Mouse (Mus musculus): ENCODE results near the gene Serpinb3b. TPM values are rescaled to one million over a fixed set of nuclear protein-coding genes. Genes with fewer than 3 reads are reported as not detected.
"Not testable (repeated sequence)": the region's sequence is repeated elsewhere in the genome, so short reads cannot be mapped to it uniquely, and the experiment has no call there.

Gene Serpinb3b
- not detected for total RNA-seq (2021)
- long read RNA-seq, experiment 1, result 0 reads
- long read RNA-seq, experiment 2, result 0 reads

- intact Hi-C loops (cut with DNase I); DNase-seq (ENCODE audit: low spot score in 2 of 2): not testable (repeated sequence)
Observed at GRCm38 (mm10) chr1:107278261-107278660, at the start of gene Serpinb3b, which contains the start of gene Serpinb3c. Serpinb3b (minus strand) TSS chr1:107278361. Serpinb3c (minus strand) TSS chr1:107278371.

GRCm38 (mm10) chr1:107243170-107243569, 35.0 kb downstream of the Serpinb3b start:
- intact Hi-C loops (cut with DNase I), result loop anchor here (5.0 kb wide), 2 partner anchors 239 to 319 kb away; no protein-coding TSS in a partner anchor
- DNase-seq (ENCODE audit: low spot score in 2 of 2), result peak; percentile 10 to 28

- intact Hi-C loops (cut with DNase I), result loop anchor here (10.0 kb wide), 1 partner anchor 122 kb away; no protein-coding TSS in a partner anchor
- DNase-seq (ENCODE audit: low spot score in 2 of 2), result not testable (repeated sequence)
Observed at GRCm38 (mm10) chr1:107217276-107217675, 60.9 kb downstream of the Serpinb3b start.

GRCm38 (mm10) chr1:107127453-107127852, 150.7 kb downstream of the Serpinb3b start:
- intact Hi-C loops (cut with DNase I), result loop anchor here (5.0 kb wide), 1 partner anchor 355 kb away; no protein-coding TSS in a partner anchor

More at GRCm38 (mm10) chr1:107127453-107127852, 150.7 kb downstream of the Serpinb3b start:
- peak; percentile 23 to 37 for DNase-seq (ENCODE audit: low spot score in 2 of 2)

Other genes starting within 250 kb of the Serpinb3b start
- gene Serpinb3a, start 226.1 kb downstream of the Serpinb3b start, total RNA-seq (2021), result not detected
- gene Serpinb3d, start 194.9 kb downstream of the Serpinb3b start, total RNA-seq (2021), result not detected
- not detected for gene Serpinb3c, start within 50 bp of the Serpinb3b start, total RNA-seq (2021)
- not detected for gene Serpinb11, start 82.8 kb upstream of the Serpinb3b start, total RNA-seq (2021)
- not detected for gene Serpinb7, start 121.3 kb upstream of the Serpinb3b start, total RNA-seq (2021)
- under 1 TPM in 1 of 2 experiments, not detected in 1; 0.38 TPM for gene Serpinb2, start 233.1 kb upstream of the Serpinb3b start, total RNA-seq (2021)